Mouse (Mus musculus): ENCODE measurements around the gene Actg1. TPM values are rescaled to one million over a fixed set of nuclear protein-coding genes. Genes with fewer than 3 reads are reported as not detected.

The Actg1 gene
- total RNA-seq, 2 experiments from 2014 or later: 733 to 1,653 TPM

DNA sequence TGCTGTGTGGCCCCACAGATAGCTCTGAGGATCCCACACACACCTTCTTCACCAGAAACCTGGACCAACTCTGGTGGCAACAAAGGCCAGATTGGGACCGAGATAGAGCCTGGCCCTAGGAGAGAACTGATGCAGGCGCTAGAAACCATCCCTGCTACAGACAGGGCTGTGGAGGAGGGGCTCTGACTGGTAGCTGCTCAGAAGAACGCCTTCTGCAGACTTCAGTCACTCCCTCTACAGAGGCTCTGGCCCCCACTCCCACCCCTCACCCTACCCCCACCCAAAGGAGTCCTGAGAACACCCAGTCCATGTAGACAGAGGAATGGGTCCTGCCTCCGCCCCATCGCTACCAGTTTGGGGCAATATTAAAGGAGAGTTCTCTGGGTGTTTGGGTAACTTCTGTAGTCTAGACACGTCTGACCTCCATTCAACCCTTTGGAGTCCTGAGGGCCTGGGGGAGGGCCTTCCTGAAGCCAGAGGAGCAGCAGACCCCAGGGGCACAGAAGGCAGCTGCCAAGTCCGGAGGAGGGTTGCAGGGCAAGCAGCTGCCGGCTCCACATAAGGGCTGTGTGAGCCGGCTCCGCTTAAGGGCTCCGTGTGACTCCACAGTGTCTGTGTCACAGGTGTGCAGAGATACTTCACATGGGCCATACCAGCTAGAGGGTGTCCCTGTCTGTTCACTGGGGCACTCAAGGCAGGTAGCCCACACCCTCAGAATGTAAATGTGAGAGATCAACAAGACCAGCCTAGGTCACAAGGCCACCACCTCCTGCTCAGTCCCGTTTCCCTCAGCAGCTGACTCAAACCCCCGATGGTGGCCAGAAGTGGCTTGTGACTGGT lies 51.8 kb downstream of the Actg1 start:
- no peak for ATAC-seq (replicated peaks; ENCODE audit: poor library complexity, severe bottlenecking)

Other genes with a start within 250 kb of the Actg1 start
- gene Tepsin, start 249.8 kb downstream of the Actg1 start, total RNA-seq (2014; fragmentation: Nextera tagmentation): 15.3 and 22.2 TPM in 2 replicates
- 7.5 and 9.3 TPM in 2 replicates for gene Tepsin, start 249.8 kb downstream of the Actg1 start, total RNA-seq (2017)
- 37.0 and 64.8 TPM in 2 replicates for gene Ndufaf8, start 249.6 kb downstream of the Actg1 start, total RNA-seq (2014; fragmentation: Nextera tagmentation)
- gene Ndufaf8, start 249.6 kb downstream of the Actg1 start, total RNA-seq (2017): 30.2 and 31.6 TPM in 2 replicates
- gene Slc38a10, start 197.2 kb downstream of the Actg1 start, total RNA-seq (2014; fragmentation: Nextera tagmentation): 58.8 and 62.4 TPM in 2 replicates
- gene Slc38a10, start 197.2 kb downstream of the Actg1 start, total RNA-seq (2017): 43.5 and 51.5 TPM in 2 replicates
- 22.5 and 22.9 TPM in 2 replicates for gene Bahcc1, start 115.6 kb downstream of the Actg1 start, total RNA-seq (2014; fragmentation: Nextera tagmentation)
- 4.7 and 5.9 TPM in 2 replicates for gene Bahcc1, start 115.6 kb downstream of the Actg1 start, total RNA-seq (2017)
- gene Fscn2, start 13.0 kb upstream of the Actg1 start, total RNA-seq (2014; fragmentation: Nextera tagmentation): not detected in 2 replicates
- not detected in 2 replicates for gene Fscn2, start 13.0 kb upstream of the Actg1 start, total RNA-seq (2017)
- gene Faap100, start 30.2 kb upstream of the Actg1 start, total RNA-seq (2014; fragmentation: Nextera tagmentation): 8.3 and 13.2 TPM in 2 replicates
- gene Faap100, start 30.2 kb upstream of the Actg1 start, total RNA-seq (2017): 12.9 and 18.8 TPM in 2 replicates
- gene Nploc4, start 89.2 kb upstream of the Actg1 start, total RNA-seq (2014; fragmentation: Nextera tagmentation): 49.2 and 54.6 TPM in 2 replicates
- 34.1 and 36.6 TPM in 2 replicates for gene Nploc4, start 89.2 kb upstream of the Actg1 start, total RNA-seq (2017)
- not detected in 2 replicates for gene Tspan10, start 94.1 kb upstream of the Actg1 start, total RNA-seq (2014; fragmentation: Nextera tagmentation)
- gene Tspan10, start 94.1 kb upstream of the Actg1 start, total RNA-seq (2017): not detected in 2 replicates
- gene Pde6g, start 105.0 kb upstream of the Actg1 start, total RNA-seq (2014; fragmentation: Nextera tagmentation): not detected in 2 replicates
- gene Pde6g, start 105.0 kb upstream of the Actg1 start, total RNA-seq (2017): not detected in 2 replicates
- gene Oxld1, start 109.5 kb upstream of the Actg1 start, total RNA-seq (2014; fragmentation: Nextera tagmentation): 7.9 and 8.6 TPM in 2 replicates
- 12.8 and 19.5 TPM in 2 replicates for gene Oxld1, start 109.5 kb upstream of the Actg1 start, total RNA-seq (2017)
- 35.6 and 43.0 TPM in 2 replicates for gene Ccdc137, start 109.6 kb upstream of the Actg1 start, total RNA-seq (2014; fragmentation: Nextera tagmentation)
- gene Ccdc137, start 109.6 kb upstream of the Actg1 start, total RNA-seq (2017): 39.4 and 57.7 TPM in 2 replicates
- gene Arl16, start 119.1 kb upstream of the Actg1 start, total RNA-seq (2014; fragmentation: Nextera tagmentation): 11.7 and 15.1 TPM in 2 replicates
- gene Arl16, start 119.1 kb upstream of the Actg1 start, total RNA-seq (2017): 19.2 and 22.4 TPM in 2 replicates
- 113 and 121 TPM in 2 replicates for gene Mrpl12, start 136.1 kb upstream of the Actg1 start, total RNA-seq (2014; fragmentation: Nextera tagmentation)
- gene Mrpl12, start 136.1 kb upstream of the Actg1 start, total RNA-seq (2017): 131 and 159 TPM in 2 replicates
- gene Slc25a10, start 143.3 kb upstream of the Actg1 start, total RNA-seq (2014; fragmentation: Nextera tagmentation): 20.6 and 21.3 TPM in 2 replicates
- 20.5 and 26.2 TPM in 2 replicates for gene Slc25a10, start 143.3 kb upstream of the Actg1 start, total RNA-seq (2017)
- not detected in 2 replicates for gene Gcgr, start 182.2 kb upstream of the Actg1 start, total RNA-seq (2014; fragmentation: Nextera tagmentation)
- not detected in 2 replicates for gene Gcgr, start 182.2 kb upstream of the Actg1 start, total RNA-seq (2017)
- 64.7 and 75.8 TPM in 2 replicates for gene Mcrip1, start 201.2 kb upstream of the Actg1 start, total RNA-seq (2014; fragmentation: Nextera tagmentation)
- gene Mcrip1, start 201.2 kb upstream of the Actg1 start, total RNA-seq (2017): 23.1 and 23.4 TPM in 2 replicates
- gene Ppp1r27, start 202.6 kb upstream of the Actg1 start, total RNA-seq (2014; fragmentation: Nextera tagmentation): not detected in 2 replicates
- not detected in 2 replicates for gene Ppp1r27, start 202.6 kb upstream of the Actg1 start, total RNA-seq (2017)
- 864 and 921 TPM in 2 replicates for gene P4hb, start 224.7 kb upstream of the Actg1 start, total RNA-seq (2014; fragmentation: Nextera tagmentation)
- 1,372 and 1,702 TPM in 2 replicates for gene P4hb, start 224.7 kb upstream of the Actg1 start, total RNA-seq (2017)
- 514 and 552 TPM in 2 replicates for gene Arhgdia, start 233.1 kb upstream of the Actg1 start, total RNA-seq (2014; fragmentation: Nextera tagmentation)
- 163 and 168 TPM in 2 replicates for gene Arhgdia, start 233.1 kb upstream of the Actg1 start, total RNA-seq (2017)
- 161 and 171 TPM in 2 replicates for gene Alyref, start 249.8 kb upstream of the Actg1 start, total RNA-seq (2014; fragmentation: Nextera tagmentation)
- gene Alyref, start 249.8 kb upstream of the Actg1 start, total RNA-seq (2017): 315 and 430 TPM in 2 replicates
- gene Anapc11, start 249.9 kb upstream of the Actg1 start, total RNA-seq (2014; fragmentation: Nextera tagmentation): 80.9 and 96.2 TPM in 2 replicates
- gene Anapc11, start 249.9 kb upstream of the Actg1 start, total RNA-seq (2017): 26.9 and 27.0 TPM in 2 replicates